ENCODE assay signal across 8 mouse cellular contexts in genomic region chr19:6427653-6428434, GRCm38 (mm10). TPM values are rescaled to one million over a fixed set of nuclear protein-coding genes. Genes with fewer than 3 reads are reported as not detected.
DNase-seq lines count a peak whose midpoint lies in the region; ATAC-seq and TF ChIP-seq lines count a peak whose summit lies in the region.

No protein-coding gene starts in this region.

- H3K4me1 ChIP-seq in lung, adult 2 months (ENCODE audit: control insufficient read depth, insufficient read depth, low read length): peaks cover 3% of the 10 kb centered on the region; the same call in 1 of the 2 replicates
- H3K4me1 ChIP-seq in forebrain, embryonic 10.5 days: peaks cover 57% of the 10 kb centered on the region
- peaks cover 14% of the 10 kb centered on the region for H3K4me1 ChIP-seq in kidney, embryonic 16.5 days (ENCODE audit: insufficient read depth, low read length)

- peak; percentile 20; the same call in 1 of the 2 replicates for ATAC-seq in kidney, embryonic 16.5 days (ENCODE audit: low FRiP score, low TSS enrichment)
- ATAC-seq in erythroblast, adult 5-6 weeks (replicated peaks; ENCODE audit: low FRiP score, poor library complexity, severe bottlenecking): no peak

- H3K36me3 ChIP-seq in forebrain, embryonic 10.5 days (replicated peaks): no peaks in the 10 kb centered on the region
- no peaks in the 10 kb centered on the region for H3K36me3 ChIP-seq in kidney, embryonic 16.5 days (ENCODE audit: insufficient read depth, low read length)

- DNase-seq in lung, adult 2 months: peak; percentile 27
- no peak for DNase-seq in lung, adult 18-20 months
- DNase-seq in forebrain, embryonic 10.5 days (ENCODE audit: extremely low spot score, low spot score): no peak
- DNase-seq in mesoderm, embryonic 11.5 days (ENCODE audit: low read depth, low spot score): peak; percentile 34
- DNase-seq in layer of hippocampus, postnatal 25 days (ENCODE audit: extremely low spot score in 1 of 2, low spot score in 1 of 2): no peak
- no peak for DNase-seq in cerebellum, adult 11 months

- H3K9me3 ChIP-seq in forebrain, embryonic 10.5 days: peaks cover 3% of the 10 kb centered on the region; the same call in 1 of the 2 replicates
- H3K9me3 ChIP-seq in kidney, embryonic 16.5 days (ENCODE audit: low read length): no peaks in the 10 kb centered on the region

- WGBS in lung, adult 2 months: 2% methylated on average over 93 of the region's 94 CpGs
- WGBS in forebrain, embryonic 10.5 days: under 1% methylated on average over 93 of the region's 94 CpGs
- under 1% methylated on average over 89 of the region's 94 CpGs for WGBS in kidney, embryonic 16.5 days

- no peak overlapping the region for H3K27ac ChIP-seq in forebrain, embryonic 10.5 days
- no peak overlapping the region for H3K27ac ChIP-seq in kidney, embryonic 16.5 days (ENCODE audit: low read length)

- H3K4me2 ChIP-seq in kidney, embryonic 16.5 days (replicated peaks; ENCODE audit: low read depth, low read length): peak overlapping the region; percentile 58

- no peak overlapping the region for H3K9ac ChIP-seq in kidney, embryonic 16.5 days (replicated peaks; ENCODE audit: low read length)

- TF ChIP-seq POLR2A in lung, adult 2 months (IDR thresholded peaks at IDR 0.05; ENCODE audit: borderline replicate concordance, extremely low read depth, low read depth, low read length): no peak

- H3K27me3 ChIP-seq in forebrain, embryonic 10.5 days (ENCODE audit: poor library complexity, severe bottlenecking): peaks cover 82% of the 10 kb centered on the region
- peaks cover 74% of the 10 kb centered on the region for H3K27me3 ChIP-seq in kidney, embryonic 16.5 days (ENCODE audit: insufficient read depth, low read length)

- no peak overlapping the region for H3K4me3 ChIP-seq in lung, adult 2 months (replicated peaks; ENCODE audit: extremely low read depth, low read depth, low read length)
- peak overlapping the region; percentile 55 for H3K4me3 ChIP-seq in forebrain, embryonic 10.5 days
- H3K4me3 ChIP-seq in kidney, embryonic 16.5 days (ENCODE audit: low read length): peak overlapping the region; percentile 41

- no peak for TF ChIP-seq CTCF in lung, adult 2 months (IDR thresholded peaks at IDR 0.05; ENCODE audit: insufficient read depth, low read length)

RNA-seq across cellular contexts. Expression of gene Nrxn2, which starts 9.3 kb away (rescaled TPM):
- 7.3 and 11.0 TPM in 2 replicates for polyA plus RNA-seq in lung, adult 2 months (2012; rRNA removed)
- polyA plus RNA-seq in forebrain, embryonic 10.5 days (2016; fragmentation: Nextera tagmentation; extraction: Ambion mirVana): 2.8 and 3.1 TPM in 2 replicates
- 6.0 and 6.2 TPM in 2 replicates for polyA plus RNA-seq in kidney, embryonic 16.5 days (2015; fragmentation: Nextera tagmentation; extraction: Ambion mirVana)
- total RNA-seq in layer of hippocampus, postnatal 25 days (2021): 100 to 1,000 TPM; 404 to 465 TPM
- not detected in 2 replicates for total RNA-seq in erythroblast, adult 5-6 weeks (2015; ENCODE audit: low replicate concordance)
- not detected in 2 replicates for total RNA-seq in erythroblast, adult 5-6 weeks (2017; ENCODE audit: low replicate concordance)

RNA-seq across cellular contexts. Expression of gene Rasgrp2, which starts 28.7 kb away (rescaled TPM):
- 210 and 287 TPM in 2 replicates for polyA plus RNA-seq in lung, adult 2 months (2012; rRNA removed)
- 15.6 and 17.0 TPM in 2 replicates for polyA plus RNA-seq in forebrain, embryonic 10.5 days (2016; fragmentation: Nextera tagmentation; extraction: Ambion mirVana)
- polyA plus RNA-seq in kidney, embryonic 16.5 days (2015; fragmentation: Nextera tagmentation; extraction: Ambion mirVana): 105 and 121 TPM in 2 replicates
- 10 to 100 TPM; 29.3 to 29.8 TPM for total RNA-seq in layer of hippocampus, postnatal 25 days (2021)
- 55.4 and 90.1 TPM in 2 replicates for total RNA-seq in erythroblast, adult 5-6 weeks (2015; ENCODE audit: low replicate concordance)
- total RNA-seq in erythroblast, adult 5-6 weeks (2017; ENCODE audit: low replicate concordance): 31.9 and 39.0 TPM in 2 replicates

RNA-seq across cellular contexts. Expression of gene Pygm, which starts 43.6 kb away (rescaled TPM):
- 32.8 and 135 TPM in 2 replicates for polyA plus RNA-seq in lung, adult 2 months (2012; rRNA removed)
- polyA plus RNA-seq in forebrain, embryonic 10.5 days (2016; fragmentation: Nextera tagmentation; extraction: Ambion mirVana): 0.83 and 2.0 TPM in 2 replicates
- 36.2 and 38.3 TPM in 2 replicates for polyA plus RNA-seq in kidney, embryonic 16.5 days (2015; fragmentation: Nextera tagmentation; extraction: Ambion mirVana)
- total RNA-seq in layer of hippocampus, postnatal 25 days (2021): 10 to 100 TPM; 26.6 to 32.3 TPM
- total RNA-seq in erythroblast, adult 5-6 weeks (2015; ENCODE audit: low replicate concordance): not detected in 2 replicates
- total RNA-seq in erythroblast, adult 5-6 weeks (2017; ENCODE audit: low replicate concordance): not detected in 2 replicates

Comparison
In these comparisons a context has a peak if more than half of its experiments do, and no peak if none do; other contexts are left out.
1. DNase-seq: peak in lung, adult 2 months (single experiment) and mesoderm, embryonic 11.5 days (single experiment); none in lung, adult 18-20 months (0 of 2), forebrain, embryonic 10.5 days (single experiment), layer of hippocampus, postnatal 25 days (0 of 2) and cerebellum, adult 11 months (single experiment).
2. RNA of gene Pygm, which starts 43.6 kb away (polyA plus RNA-seq): 32.8 to 135 TPM in lung, adult 2 months and 36.2 to 38.3 TPM in kidney, embryonic 16.5 days; 0.83 to 2.0 TPM in forebrain, embryonic 10.5 days; every median in the first group is over 10 times any median in the second.